Mouse (Mus musculus) activated CD4-positive, CD25-positive, alpha-beta regulatory T cell, adult 4 months (primary cell): ENCODE results near the gene Aff3. TPM values are rescaled to one million over a fixed set of nuclear protein-coding genes. Genes with fewer than 3 reads are reported as not detected.

Experiments used
- ATAC-seq: one replicate; pipeline ENCODE4 v1.8.0; 2017
- polyA plus RNA-seq, 2 experiments: library from polyadenylated mRNA; unstranded; fragments of 100-300 nt; shearing (Covaris generic); gene quantifications; one replicate each; pipeline ENCODE4 v1.2.1; 2017

The Aff3 gene
- polyA plus RNA-seq, 2 experiments from 2014 or later, result 15.0 to 18.5 TPM

DNA sequence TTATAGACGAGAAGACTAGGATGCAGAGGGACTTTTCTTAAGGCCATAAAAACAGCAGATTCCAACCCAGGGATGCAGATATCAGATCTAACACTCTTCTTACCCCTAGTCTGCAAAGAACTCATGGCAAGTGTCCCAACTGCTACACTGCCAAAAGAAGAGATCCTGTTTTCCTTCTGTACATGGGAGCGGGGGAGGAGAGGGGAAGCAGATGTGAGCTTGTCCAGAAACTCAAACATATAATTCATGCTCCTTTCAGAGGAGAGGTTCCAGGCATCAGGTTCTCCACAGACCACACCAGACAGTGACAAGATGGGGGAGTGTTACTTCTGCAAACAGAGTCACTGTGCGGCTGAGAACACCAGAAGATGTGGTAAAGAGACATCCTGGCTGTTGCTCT, 276.3 kb downstream of the Aff3 start:
- ATAC-seq, result no peak

GRCm38 (mm10) chr1:38387438-38387837, 277.3 kb downstream of the Aff3 start:
- ATAC-seq, result no peak

GRCm38 (mm10) chr1:38384457-38385121, 280.2 kb downstream of the Aff3 start:
- no peak for ATAC-seq

DNA sequence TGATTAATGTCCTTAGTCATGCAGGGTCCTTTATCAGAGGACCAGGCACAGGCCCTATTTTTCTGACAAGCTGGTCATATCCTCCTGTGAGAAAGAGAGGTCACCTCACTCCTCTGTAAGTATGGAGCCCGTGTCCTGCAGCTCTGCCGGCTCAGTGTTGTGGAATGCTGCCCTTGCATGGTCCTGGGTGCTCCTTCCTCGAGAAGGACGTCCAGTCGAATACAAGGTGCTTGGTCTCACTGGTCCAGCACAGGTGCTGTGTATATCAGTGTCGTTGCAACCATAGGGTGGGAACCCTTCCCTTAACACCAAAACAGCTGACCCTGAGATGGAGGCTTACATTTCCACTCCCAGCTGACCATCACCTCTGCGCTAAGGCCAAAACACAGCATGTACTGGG, 280.7 kb downstream of the Aff3 start:
- ATAC-seq, result no peak

DNA sequence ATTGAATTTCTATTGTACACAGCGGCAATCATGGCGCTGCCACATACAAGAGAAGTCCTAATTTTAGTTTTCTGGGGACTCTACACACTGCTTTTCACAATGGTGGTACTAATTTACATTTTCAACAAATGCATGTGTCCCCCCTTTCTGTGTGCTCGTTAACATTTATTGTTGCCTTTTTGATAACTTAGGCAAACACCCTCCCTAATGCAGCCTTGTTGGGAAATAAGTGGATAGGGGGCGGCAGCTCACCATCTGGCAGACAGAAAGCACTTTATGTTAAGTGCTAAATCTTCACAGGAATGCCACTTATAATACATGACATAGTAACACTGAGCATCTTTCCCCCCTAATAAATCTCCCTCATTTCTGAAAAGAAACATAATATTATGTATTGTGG, 282.1 kb downstream of the Aff3 start:
- ATAC-seq, result no peak

DNA sequence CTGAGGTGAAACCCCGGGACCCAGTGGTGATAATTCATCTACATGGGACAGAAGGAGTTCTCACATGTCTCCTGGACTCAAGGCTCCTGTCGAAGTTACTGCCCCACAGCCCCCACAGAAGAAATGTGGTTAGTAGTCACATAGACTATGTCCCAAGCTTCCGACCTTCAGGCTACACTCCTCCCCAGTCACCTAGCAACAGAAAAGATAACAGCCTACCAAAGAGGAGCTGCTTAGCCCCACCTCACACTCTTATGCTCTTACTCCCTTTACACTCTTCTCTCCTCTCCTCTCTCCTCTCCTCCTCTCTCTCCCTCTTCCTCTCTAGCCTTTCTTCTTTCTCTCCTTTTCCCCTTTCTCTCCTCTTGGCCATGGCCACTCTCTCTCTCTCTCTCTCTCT, 286.8 kb downstream of the Aff3 start:
- ATAC-seq, result no peak

DNA sequence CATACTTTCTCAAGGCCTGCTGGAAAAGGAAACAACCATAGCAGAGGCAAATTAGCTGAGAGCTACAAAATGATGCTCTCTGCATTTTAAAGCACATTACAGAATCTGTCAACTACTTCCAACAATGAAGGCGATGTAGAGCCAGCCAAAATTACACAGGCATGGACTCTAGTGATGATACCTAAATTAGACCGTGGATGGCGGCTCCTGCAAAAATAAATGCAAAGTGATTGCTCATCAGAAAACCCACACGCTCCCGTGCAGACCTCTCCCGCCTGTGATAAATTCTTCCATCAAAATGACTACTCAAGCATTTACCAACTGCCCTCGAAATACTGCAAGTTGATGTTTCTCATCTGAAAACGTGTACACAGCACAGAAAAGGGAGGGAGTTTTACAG, 295.6 kb downstream of the Aff3 start:
- no peak for ATAC-seq

GRCm38 (mm10) chr1:38368081-38368689, 296.6 kb downstream of the Aff3 start:
- no peak for ATAC-seq

DNA sequence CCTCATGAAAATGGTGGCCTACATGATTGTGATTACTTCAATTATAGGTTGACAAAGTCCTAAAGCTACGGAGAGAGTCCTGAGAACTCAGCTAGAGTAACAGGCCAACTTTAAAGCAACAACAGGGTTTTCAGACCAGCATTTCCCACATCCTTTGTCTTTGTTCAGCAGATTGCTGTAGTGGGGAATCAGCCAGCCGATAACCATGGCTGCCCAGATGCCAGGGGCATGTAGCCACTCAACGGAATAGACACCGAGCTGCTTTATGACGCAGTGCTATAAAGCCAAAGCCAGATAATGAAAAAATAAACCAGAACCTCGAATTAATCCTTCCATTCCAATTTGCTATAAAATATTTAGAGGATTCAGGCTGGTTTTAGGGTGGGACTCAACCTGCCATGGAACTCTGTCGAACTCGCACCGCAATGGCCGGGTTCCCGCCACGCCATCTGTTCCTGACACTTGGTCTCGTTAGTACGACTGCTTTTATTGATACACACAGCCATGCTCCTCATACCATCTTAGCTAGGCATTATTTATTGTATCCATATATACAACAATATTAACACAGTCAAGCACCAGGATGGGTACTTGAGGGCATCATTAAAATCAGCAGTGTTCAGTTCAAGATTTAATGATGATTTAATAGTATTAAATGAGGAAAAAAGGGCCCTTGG, 297.2 kb downstream of the Aff3 start:
- ATAC-seq, result no peak

- ATAC-seq, result no peak
Measured at GRCm38 (mm10) chr1:38363856-38364255, 300.9 kb downstream of the Aff3 start.

GRCm38 (mm10) chr1:38362275-38362674, 302.5 kb downstream of the Aff3 start:
- ATAC-seq, result no peak

DNA sequence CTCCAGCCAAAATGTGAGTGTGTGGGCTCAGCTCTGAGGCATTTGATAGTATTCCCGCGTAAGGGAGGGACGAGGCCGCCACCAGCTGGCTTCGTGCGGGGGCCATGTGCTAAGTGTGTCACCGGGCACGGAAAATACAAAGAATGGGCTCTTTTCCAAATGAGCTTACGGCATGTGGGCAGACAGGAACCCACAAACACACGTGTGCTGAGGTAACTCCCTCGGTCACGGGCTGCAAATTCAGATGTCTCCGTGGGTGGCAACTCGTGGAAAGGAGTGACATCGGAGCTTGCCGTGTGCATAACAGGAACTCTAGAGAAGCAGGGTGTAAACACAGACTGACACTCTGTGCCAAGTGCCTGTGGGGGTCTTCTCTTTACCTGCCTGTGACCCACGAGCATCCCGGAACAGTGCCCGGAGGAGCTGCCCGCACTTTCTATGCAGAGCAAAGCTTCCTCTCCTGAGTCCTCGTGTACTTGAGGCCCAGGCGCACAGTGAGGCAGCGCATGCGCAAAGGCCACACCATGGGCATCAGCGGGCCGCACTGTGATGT, 305.9 kb downstream of the Aff3 start:
- ATAC-seq, result no peak

GRCm38 (mm10) chr1:38357933-38358796, 306.6 kb downstream of the Aff3 start:
- no peak for ATAC-seq

- no peak for ATAC-seq
Measured at GRCm38 (mm10) chr1:38354585-38354984, 310.2 kb downstream of the Aff3 start.

- no peak for ATAC-seq
Measured at GRCm38 (mm10) chr1:38347346-38347745, 317.4 kb downstream of the Aff3 start.

DNA sequence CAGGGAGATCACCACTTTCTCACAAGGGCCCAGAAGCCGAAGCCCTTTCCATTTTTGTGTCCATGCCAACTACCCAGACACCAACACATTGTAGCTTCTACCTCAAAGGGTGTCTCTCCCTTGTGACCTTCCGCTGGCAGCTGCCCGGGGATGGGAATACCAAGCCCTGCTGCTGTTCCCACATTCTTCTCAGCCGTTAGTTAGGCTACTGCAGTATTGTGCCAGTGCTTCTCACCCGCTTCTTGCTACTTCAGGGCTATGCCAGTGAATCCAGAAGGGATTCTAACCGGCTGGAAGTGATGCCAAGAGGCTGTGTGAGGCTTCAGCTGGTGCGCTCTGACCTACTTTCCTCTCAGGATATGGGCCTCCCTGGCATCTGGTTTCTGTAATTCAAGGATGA, 330.5 kb downstream of the Aff3 start:
- ATAC-seq, result no peak

GRCm38 (mm10) chr1:38332919-38333318, 331.8 kb downstream of the Aff3 start:
- ATAC-seq, result no peak

GRCm38 (mm10) chr1:38324206-38324605, 340.5 kb downstream of the Aff3 start:
- no peak for ATAC-seq

- no peak for ATAC-seq
Measured at GRCm38 (mm10) chr1:38321861-38322260, 342.9 kb downstream of the Aff3 start.

DNA sequence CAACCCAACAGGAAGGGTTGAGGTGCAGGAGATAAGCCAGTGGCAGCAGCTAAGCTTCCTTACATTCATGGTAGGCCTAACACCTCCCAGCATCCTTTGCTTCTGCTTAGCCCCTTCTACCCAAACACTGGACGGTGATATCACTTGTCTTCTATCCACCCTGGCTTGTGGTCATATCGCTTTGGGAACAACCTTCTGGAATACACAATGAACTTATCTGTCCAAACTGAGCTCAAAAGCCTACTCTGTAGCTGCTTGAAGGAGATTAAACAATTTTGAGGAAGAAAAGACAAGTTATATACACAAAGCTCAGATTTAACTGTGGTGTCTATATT, 343.8 kb downstream of the Aff3 start:
- ATAC-seq, result no peak

DNA sequence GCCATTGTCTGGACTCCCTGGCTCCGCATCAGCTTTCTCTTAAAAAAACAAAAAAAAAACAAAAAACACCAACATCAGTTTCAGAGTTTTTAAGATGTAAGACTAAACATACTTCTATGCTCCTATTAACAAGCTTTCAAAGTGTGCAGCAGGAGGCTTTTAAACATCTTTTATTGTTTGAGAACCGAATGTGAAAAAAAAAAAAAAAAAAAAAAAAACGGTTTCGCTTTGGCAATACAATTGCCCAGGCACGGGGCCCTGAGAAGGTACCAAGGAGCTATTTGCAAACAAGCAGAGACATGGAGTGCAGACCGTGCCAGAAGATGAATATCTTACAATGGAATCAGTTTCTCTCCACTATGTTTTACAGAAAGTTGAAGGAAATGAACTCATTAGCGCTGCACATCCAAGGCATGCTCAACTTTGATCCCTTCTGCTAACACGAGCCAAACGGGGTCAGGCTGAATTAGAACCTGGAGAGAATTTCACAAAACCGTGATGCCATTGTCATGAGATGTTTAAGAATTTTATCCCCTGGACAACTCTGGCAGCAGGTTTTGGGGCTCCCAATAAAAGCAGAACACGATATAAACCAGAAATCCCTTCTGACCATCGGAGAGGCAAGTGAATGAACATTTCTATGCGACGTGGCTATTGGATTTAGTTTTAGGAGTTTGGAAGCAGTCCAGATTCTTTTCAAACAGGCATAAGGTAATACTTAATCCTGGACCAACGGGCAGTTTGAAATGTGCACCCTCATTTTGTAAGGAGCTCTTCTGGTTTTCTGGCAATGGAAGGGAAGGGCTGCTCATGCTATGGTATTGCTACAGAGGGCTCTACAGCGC, 344.4 kb downstream of the Aff3 start:
- ATAC-seq, result no peak

GRCm38 (mm10) chr1:38318614-38319013, 346.1 kb downstream of the Aff3 start:
- ATAC-seq, result no peak
